Mouse (Mus musculus): ENCODE data around the gene Sox5.
"Not testable (repeated sequence)": the region's sequence is repeated elsewhere in the genome, so short reads cannot be mapped to it uniquely, and the experiment has no call there.

Sox5 gene

DNA sequence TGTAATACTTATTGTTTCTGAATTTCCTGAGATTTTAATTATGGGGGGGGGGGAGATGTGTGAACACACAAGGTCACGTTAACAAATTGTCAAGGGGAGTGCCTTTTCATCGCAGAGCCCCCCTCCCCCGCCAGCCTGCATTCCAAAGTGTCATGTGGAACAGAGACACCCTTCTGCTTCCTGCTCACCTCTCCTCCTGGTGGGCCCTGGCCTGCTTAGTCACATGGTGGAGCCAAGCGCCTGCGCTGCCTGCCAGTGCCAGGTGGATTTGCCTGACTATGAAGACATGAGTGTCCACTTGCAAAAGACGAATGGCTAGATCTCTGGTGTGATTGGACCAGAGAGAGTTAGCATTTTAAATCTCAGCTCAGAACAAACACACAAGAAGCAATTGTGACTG lies 462.1 kb downstream of the Sox5 start:
- no peak for DNase-seq

DNA sequence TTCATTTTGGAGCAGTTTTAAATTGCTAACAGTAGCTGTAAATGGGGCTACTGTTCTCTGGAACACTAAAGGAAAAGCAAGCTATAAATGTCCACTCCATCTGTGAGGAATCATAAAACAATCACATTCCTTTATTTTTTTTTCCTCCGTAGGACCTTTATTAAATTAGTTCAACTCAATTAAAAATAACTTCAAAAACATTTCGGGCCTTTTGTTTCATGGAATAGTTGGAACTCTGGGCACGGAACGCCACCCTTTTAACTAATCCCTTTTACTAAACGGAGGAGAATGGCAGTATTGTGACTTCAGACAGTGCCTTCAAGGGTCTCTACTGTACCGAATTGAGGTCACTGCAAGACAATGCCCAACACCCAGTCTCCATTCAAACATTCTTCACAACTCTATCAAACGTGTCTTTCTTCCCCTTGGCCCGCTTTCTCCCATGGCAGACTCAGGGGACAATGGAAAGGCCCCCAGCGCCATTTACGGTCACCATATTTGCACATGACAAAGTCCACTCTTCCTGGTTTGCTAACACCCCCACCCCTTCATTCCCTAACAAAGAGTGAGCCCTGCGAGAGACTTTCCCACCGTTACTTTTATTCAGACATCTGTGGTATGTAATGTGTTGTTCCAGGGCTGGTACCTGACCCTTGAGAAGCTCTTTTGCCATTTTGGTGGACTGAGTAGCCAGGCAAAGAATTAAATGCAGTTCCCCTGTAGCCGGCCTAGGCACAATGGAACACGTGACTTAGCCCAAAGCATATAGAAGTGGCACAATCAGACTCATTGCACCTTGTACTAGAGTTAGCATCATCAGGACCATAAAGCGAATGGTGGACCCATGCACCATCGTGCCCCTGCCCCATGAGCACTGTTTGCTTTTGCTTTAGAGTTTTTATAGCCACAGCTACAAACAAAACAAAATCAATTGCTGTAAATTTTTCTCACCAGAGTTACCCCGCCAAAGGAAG lies 468.7 kb downstream of the Sox5 start:
- DNase-seq, result no peak

DNA sequence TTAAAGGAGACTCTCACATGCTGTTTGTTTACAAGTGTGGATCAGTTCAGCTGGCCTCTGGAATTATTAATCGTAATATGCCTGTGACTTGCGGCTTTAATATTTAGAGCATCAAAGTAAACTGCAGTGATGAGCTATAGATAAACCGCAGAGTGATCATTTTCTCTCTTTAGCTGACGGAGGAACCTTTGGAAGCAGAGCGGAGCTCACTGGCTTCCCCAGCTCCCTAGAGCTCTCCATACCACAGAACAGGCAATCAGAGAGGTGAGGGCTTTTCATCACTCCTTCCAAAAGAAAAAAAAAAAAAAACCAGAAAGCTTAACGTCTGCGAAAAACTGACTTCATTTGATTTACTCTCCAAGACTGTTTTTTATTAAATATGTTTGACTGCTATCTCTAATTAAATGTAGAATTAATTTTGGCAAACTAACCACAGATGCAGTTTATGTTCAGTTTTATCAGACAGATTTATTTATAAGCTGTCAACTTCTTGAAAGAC lies 469.4 kb downstream of the Sox5 start:
- no peak for DNase-seq

DNA sequence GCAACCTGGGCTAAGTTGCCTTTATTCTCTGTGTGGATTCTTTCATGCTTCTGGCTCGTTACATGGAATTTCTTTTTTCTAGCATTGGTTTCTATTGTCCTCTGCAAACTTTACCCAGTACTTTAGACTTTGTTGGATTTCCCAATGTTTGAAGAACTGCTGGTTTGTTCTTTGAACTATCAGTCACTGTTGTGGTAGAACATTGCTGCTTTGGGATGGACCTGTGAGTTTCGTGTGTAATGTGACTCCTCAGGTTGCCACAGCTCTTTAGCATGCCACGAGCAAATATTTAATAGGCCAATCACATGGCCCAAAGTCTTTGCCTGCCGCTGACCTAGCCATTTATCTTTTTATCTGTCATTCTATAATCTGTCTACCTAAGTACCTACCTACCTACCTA lies 470.0 kb downstream of the Sox5 start:
- DNase-seq, result no peak

DNA sequence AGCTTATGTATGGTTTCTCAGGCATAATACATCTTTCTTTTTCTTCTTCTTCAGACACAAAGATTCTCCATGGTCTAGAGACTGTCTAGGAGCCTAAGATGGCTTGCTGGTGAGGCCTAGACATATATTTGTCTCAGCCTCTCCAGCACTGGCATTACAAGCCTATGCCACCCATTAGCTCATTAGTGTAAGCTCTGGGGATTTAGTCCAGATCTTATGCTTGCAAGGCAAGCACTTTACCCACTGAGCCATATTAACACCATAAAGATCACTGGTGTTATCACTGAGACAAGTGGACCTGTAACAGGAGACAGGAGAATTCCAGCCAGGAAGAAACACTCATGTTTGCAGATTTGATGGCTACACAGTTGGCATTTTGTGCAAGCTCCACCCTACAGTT lies 472.6 kb downstream of the Sox5 start:
- no peak for DNase-seq

DNA sequence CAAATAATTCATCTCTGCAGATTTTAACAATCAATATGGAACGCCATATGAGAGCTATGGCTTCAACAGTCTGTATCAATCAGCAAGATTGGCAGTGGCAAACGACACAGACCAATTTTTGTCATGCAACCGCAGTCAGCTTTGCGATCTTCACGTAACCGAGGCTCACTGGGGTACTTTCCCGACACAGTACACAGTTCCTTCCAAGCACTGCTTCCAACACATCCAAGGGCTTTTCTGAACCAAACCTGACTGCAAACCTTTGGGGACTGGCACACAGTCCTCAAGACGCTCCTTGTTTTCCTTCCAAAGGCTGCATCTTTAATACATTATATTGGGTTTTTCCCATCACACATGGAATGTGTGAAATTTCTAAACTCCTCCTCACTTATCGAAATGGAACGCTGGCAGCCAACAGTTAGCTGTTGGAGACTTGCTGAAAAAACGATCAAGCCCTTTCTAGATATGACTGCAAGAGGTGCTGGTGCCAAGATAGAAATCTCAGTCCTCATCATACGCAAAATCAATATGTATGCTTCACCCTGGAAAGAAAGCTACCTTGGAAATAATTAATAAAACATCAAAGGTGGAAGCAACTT lies 474.1 kb downstream of the Sox5 start:
- no peak for DNase-seq

DNA sequence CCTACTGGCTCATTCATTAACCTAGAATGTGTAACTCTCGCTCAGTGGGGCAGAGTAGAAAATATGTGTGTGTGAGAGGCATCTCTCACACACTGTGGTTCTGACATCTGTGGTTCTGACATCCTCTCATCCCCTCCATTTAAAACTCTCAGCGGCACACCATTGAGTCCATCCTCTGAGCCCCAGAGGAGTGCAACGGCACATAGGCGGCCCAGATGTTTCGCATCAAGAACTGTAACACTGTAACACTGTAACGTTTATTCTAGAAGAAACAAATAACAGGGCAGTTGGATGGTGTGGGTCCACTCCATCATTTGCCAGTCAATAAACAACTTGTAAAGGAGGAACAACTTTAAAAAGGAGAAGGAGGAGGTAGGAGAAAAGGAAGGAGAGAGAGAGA lies 479.0 kb downstream of the Sox5 start:
- no peak for DNase-seq

DNA sequence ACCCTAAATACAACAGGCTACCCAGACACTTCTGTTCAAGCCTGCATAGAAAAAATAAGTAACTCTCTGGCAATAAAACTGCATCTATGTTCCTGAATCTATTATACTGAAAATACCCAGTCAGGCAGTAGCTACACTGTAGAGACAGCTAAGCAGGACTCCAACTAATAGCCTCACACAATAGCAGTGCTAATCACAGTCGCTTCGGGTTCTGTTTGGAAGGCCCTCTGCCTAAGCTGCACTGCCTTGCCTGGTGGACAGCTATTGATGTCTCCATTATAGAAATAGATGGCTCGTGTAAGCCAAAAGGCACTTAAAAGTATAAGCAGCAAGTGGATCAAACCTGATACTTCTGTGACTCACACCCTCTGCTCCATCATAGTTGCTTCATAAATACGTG lies 480.7 kb downstream of the Sox5 start:
- DNase-seq, result no peak

DNA sequence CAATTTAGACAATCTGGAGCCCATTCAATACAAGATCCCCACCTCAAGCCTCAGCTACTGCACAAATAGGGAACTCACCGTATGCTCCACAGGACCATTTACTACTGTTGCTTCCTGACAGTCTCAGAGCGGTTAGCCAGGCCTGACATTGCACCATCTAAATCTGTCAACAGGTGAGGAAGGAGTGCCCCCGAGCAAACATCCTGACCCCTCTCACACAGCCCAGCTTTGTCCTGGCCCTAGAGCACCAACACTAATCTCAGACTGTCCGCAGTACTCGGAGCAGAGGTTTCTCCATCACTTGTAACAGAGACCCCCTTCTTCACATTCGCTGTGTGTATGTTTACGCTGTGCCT lies 482.3 kb downstream of the Sox5 start:
- no peak for DNase-seq

DNA sequence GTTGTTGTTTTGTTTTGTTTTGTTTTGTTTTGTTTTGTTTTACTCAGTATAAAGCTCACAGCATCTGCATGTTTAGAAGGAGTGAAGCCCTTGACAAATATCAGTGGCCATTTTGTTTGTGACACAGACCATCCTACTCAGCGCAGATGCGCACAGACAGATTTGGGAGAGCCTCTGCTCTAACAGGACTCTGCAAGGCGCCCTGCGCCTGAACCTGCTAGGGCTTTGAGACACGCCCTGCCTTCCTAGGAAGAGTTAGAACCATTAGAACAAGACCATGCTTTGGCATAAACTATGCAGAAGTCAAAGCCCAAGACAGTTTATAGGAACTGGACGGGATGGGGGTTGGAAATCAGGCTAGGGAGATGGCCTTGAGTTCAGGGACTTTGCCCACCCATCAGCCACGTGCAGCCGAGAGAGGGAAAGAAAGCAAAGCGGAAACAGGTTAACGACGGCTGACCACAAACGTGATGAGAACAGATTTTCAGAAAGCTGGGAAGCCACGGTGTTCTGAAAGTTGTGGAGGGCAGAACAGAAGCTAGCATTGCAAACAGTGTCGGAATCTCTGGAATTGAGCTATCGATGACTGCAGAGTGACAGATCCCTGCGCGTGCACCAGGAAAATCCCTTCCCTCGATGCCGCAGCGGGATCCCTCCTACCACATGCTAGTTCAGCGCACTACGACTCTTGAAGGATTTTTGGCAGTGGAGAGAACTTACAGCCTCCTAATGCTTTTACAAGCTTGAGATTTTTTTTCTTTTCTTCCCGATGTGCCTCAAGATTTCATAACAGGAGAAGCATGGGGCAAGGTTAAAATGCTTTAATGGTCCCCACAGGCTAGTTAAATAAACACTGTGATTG lies 482.9 kb downstream of the Sox5 start:
- no peak for DNase-seq

DNA sequence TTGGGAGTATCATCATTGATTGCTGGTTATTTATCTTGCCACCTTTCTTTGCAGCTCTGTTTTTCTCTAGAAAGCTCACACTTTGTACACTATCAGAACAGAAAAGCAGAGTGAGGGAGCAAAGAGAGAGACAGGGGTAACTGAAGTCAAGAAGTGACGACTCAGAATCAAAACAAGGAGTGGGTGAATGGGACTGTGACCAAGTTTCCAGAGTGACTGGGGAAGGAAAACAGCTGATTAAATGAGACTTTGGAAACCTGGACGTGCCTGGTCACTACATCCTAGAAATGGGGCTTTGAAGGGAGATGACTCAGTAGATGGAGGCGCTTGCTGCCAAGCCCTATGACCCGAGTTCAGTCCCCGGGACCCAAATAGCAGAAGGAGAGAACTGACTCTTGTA lies 483.9 kb downstream of the Sox5 start:
- DNase-seq, result no peak

DNA sequence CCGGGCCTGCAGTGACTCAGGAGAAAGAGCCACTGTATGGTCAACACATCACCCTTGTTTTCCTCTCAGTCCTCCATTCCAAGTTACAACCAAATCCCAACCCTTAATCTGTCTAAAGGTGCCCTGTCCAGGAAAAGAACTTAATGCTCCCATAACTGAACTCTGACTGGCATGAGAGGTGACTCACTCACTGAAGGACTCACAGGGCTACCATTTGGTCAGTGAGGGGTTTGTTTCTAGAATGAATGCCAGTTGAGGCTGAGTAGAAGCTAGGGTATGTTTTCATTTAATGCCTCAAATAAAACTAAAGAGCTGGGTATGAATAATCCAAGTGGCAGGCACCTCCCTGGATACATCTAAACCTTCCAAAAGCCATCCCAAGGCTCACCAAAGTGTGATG lies 484.6 kb downstream of the Sox5 start:
- no peak for DNase-seq

DNA sequence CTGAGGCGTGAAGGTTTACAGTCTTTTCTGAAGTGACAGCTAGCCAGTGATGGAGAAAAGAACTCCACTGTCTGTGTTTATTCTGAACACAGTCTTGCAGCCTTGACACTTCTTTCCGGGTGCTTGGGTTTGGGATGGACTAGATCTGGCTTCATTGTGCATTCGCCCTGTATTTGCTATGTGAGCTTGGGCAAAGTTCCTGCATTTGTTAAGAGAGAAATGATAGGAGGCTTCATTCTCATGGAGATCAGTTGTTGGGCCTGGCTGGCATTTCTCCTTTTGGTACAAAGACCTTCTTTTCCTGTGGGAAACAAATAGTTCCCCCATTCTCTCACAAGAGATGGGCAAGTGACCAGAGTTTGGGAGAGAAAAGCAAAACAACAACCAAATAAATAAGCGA lies 490.3 kb downstream of the Sox5 start:
- DNase-seq, result no peak

DNA sequence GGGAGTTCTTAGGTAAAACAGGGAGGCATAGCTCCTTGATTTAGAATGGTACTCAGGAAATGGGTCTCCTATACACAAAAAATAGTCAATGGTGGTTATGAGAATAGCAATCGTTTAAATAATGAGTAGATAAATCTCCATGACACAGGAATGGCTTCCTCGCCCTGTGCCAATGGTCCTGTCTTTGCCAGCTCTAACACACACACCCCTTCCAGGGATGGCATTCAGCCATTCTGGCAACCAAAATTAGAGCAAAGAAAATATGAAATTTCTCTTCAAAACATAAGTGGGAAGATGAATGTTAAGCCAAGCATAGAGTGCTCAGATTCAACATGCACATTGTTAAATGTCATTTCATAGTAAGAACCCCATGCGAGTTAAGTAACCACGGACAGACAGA lies 495.7 kb downstream of the Sox5 start:
- no peak for DNase-seq

DNA sequence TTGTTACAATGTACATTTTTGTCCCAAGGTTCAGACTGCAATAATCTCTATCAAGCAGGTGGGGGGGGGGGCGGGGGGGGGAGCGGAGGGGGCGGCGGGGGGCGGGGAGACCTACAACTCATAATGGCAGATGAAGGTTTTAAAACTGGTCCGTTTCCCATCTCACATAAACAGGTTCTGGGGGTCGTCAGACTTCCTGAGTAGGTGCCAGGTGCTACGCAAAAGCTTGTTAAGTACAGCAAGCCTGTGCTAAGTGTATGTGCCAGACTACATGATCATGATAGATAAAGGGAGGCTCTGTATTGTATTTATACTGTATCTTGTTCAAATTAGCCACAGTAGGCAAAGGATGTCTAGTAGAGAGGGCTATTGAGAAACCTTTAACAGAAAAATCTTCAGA lies 498.6 kb downstream of the Sox5 start:
- DNase-seq, result no peak

DNA sequence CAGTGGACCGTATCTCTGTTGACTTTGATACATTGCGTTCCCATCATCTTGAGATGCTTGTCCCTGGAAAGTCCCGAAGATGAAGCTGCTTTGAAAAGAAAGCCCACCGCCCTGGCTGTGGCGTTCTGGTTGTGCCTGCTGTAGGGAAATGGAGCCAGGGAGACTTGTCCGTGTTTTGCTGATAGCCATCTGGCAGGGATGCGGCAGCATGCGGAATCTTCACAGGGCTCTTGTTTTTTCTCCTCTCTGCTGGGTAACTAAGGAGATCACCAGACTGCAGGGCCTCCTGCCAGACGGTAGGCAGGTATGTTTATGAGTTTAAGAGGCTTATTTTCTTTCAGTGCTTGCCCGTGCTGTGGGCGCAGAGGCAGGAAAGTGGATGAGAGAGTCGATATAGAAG lies 499.0 kb downstream of the Sox5 start:
- no peak for DNase-seq

DNA sequence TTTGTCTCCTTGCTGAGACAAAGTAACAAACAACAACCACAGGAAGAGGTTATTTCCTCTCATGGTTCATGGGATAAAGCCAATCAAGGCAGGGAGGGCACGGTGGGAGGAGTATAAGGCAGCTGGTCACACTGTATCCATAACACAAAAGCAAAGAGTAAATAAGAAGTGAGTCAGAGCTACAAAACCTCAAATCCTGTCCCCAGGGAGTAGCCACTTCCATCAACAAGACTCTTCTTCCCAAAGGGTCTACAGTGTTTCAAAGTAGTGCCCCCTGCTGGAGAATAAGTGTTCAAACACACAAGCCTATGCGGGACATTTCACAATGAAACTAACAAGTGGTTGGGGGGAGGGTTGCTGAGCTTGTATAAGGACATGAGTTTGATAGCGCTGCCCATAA lies 500.1 kb downstream of the Sox5 start:
- DNase-seq, result no peak

DNA sequence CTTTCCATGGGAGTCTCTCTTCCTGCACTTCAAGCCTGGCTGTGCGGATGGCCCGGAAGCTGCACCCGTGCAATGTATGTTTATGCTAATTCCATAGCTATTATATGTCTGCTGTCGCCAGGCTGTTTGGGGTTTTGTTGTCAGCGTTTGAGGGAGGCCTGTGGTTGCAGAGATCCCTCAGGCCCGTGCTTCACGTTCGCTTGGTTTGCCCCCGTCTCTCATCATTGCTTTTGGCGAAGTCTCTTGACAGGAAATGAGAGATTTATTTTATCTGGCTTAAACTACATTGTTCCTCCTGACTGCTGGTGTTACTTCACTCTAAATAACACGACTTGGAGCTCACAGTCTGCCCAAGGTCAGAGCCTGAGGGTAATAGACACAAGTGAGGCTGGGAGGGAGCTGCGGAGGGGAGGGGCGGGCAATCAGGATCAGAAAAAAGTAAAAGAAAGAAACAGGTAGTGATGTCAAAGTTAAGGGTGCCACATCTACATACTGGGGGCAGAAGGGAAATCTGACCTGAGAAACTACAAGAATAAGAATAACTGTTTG lies 503.2 kb downstream of the Sox5 start:
- DNase-seq, result no peak

DNA sequence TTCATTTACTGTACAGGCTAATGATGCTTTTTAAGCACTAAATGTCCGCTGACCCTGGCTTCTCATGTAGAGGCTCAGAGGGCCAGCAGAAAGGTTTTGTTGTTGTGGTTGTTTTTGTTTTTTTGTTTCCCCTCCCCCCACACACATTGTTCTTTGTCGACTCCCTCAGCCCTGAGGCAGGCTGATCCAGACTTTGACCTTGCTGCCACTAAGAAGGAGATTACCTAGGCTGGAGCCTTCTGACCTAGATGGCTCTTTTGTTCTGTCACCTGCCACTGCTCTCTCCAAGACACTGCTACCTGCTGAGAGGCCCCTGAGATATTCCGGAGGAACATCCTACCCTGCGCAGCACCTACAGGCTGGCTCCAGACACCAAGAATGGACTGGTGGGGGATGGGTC lies 508.4 kb downstream of the Sox5 start:
- not testable (repeated sequence) for DNase-seq

DNA sequence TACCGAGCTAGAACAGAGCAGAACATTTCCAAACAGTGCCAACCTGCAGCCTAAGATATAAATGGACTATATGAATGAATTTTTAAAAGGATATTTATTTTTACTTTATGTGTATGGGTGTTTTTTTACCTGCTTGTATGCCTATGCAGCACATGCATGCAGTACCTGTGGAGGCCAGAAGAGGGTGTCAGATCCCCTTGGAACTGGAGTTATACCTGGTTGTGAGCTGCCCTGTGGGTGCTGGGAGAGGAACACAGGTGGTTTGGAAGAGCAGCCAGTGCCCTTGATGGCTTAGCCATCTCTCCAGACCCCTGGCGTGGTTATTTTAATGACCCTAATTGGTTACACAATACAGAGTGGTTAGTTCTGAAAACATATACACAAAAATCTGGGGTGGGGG lies 510.5 kb downstream of the Sox5 start:
- peak; percentile 15 for DNase-seq

DNA sequence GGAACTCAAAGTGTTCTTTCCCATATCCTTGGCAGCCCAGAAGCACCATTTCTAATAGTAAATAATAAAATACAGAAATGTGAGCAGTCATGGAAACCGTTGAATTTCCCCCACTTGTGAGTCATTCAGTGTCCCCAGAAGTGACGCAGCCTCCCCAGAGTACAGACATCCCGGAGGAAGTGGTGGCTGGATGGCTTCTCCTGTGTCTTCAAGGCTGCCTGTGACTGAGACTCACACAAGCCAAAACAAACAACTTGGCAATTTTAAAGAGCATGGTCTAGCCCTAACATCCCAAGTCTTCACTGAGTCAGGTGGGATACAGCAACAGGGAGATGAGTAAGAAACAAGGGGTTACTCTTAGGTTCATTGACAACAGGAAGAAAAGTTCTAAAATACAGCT lies 511.5 kb downstream of the Sox5 start:
- DNase-seq, result no peak

DNA sequence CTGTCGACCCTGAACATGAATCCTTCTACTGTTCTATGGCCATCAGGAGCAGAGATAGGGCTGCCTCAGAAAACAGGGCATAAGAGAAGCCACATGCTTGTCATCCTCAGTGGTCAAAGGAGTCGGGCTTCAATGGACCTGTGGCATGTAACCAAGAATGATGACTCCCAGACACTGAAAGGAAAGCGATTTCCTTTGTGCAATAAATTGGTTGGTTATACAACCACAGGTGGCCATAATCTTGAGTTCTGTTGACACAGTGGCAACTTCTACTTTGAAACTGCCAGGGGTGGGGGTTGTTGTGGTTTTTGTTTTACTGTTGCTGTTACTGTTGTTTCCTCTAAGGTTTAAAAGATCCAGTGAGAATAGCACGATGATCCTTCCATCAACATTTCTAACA lies 512.1 kb downstream of the Sox5 start:
- DNase-seq, result peak; percentile 2

DNA sequence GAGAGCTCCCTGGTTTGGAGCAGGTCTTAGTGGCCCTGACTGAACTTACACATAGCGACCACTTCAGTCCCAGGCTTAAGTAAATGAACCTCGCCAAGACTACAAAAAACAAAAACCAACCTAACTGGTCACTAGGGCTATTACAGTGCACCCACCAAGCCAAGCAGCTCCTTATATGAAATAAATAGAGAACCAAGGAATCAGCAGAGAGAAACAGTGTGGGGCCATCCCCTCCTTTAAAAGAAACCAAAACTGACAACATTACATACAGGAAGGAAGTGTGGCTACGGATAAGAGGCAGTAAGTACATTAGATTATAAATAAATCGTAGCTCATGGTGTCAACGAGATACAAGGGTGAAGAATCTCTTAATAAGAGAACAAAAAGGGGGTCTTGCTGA lies 516.0 kb downstream of the Sox5 start:
- DNase-seq, result no peak

All from thymus, postnatal 25 days (tissue).